Mouse (Mus musculus): ENCODE data around the gene Lrig2. TPM values are rescaled to one million over a fixed set of nuclear protein-coding genes. Genes with fewer than 3 reads are reported as not detected.

The Lrig2 gene
- 37.8 and 38.1 TPM in 2 replicates for polyA plus RNA-seq (2014; fragmentation: Nextera tagmentation; extraction: Ambion mirVana)

DNA sequence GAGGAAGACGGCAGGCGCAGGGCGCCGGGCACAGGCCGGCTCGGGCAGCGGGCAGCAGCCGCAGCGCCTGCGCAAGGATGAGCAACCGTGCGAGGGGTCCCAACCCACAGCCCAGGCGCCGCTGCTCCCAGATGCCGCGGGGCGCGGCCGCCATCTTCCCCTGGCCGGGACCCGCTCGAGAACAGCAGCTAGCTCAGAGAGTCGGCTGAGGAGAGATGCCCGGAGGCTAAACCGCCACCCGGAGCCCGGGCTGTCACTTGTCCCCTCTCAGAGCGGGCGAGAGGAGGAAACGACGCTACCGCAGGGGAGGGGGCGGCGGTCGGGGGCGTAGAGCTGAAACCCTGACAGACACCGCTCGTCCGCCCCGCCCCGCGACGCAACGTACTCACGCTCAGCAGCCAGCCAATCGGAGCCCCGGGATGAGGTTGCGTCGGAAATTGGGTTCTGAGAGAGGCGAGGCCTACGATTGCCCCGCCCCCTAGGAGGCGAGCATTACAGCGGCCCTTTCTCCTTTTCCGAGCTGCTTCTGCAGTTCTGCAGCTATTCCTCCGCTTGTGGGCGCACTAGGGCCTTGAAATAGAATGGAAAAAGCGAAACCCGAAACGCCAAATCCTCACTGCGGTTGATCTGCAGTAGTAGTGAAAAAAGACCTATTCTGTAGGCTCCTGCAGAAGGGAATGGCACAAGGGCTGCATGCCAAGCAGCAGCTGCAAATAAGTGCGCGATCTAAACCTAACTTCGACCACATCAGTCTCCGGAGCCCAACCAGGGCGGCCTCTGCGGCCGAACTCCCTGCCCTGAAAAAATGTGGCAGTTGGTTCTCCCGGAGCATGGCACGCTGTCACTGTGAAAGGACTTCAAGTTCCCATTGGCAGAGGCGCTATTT, at the start of gene Lrig2:
Lrig2 (minus strand) TSS at position 381 of the 886 bp plus-strand sequence.
- DNase-seq (ENCODE audit: low spot score) (peak; percentile 99), ATAC-seq (ENCODE audit: low FRiP score) (peak; percentile 99)
- H3K4me2 ChIP-seq (replicated peaks), result peak within 1 kb of the TSS; percentile 83
- no peaks in the 10 kb centered on the region for H3K27me3 ChIP-seq (ENCODE audit: control insufficient read depth, insufficient read depth, low read length)
- no peaks in the 10 kb centered on the region for H3K9me3 ChIP-seq (ENCODE audit: control insufficient read depth, low read length)
- peak within 1 kb of the TSS; percentile 89 for H3K9ac ChIP-seq
- H3K4me3 ChIP-seq (replicated peaks; ENCODE audit: low read length), result peak within 1 kb of the TSS; percentile 94
- under 1% methylated on average over 70 of the region's 71 CpGs for WGBS
- H3K36me3 ChIP-seq (replicated peaks; ENCODE audit: control insufficient read depth, insufficient read depth), result no peaks in the 10 kb centered on the region
- peak within 1 kb of the TSS; percentile 99 for H3K27ac ChIP-seq
- H3K4me1 ChIP-seq (replicated peaks; ENCODE audit: control insufficient read depth, insufficient read depth, low read length), result peaks cover 19% of the 10 kb centered on the region

DNA sequence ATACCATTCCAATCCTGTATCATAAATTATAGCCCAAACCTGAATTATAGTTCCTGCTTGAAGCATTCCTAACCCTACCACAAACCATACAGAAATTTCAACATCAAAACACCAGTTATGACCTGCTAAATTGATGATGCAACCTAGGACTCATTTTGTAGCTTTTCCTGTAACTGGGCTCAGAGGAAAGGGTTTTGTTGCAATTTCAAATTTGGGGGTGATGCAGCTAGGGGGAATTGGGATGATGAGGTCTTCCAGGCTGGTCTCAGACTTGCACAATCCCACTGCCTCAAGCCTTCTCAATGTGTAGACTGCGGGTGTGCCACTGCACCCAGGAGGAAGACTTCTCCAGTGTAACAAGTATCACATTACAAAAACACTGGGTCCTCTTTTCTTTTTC, 44.9 kb upstream of the Lrig2 start:
- H3K27ac ChIP-seq, result no peak overlapping the region
- no peak for ATAC-seq (ENCODE audit: low FRiP score)
- no peak overlapping the region for H3K4me3 ChIP-seq (replicated peaks; ENCODE audit: low read length)
- no peak overlapping the region for H3K9ac ChIP-seq
- 100% methylated on average over 1 of the region's 1 CpGs for WGBS
- H3K4me2 ChIP-seq (replicated peaks), result no peak overlapping the region
- no peaks in the 10 kb centered on the region for H3K36me3 ChIP-seq (replicated peaks; ENCODE audit: control insufficient read depth, insufficient read depth)
- H3K4me1 ChIP-seq (replicated peaks; ENCODE audit: control insufficient read depth, insufficient read depth, low read length), result no peaks in the 10 kb centered on the region
- DNase-seq (ENCODE audit: low spot score), result no peak
- H3K27me3 ChIP-seq (ENCODE audit: control insufficient read depth, insufficient read depth, low read length), result no peaks in the 10 kb centered on the region
- H3K9me3 ChIP-seq (ENCODE audit: control insufficient read depth, low read length), result no peaks in the 10 kb centered on the region

DNA sequence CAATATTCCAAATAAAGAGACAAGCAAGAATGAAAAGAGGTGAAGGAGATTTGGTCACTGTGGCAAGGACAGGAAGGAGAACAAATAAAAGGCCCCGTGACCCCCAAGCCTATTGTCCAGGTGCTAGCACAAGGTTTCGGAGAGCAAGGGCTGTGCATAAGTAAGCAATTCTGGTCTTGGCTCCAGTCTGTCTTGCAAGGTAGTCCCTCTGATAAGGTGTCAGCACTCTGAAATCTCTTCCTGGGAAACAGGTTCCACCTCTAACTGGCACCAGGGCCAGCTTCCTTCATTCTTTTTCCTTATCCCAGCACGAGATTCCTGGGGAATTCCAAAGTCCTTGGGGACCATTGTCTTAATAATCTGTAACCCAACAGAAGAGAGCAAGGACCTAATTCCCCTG, 38.9 kb upstream of the Lrig2 start:
- WGBS, result 55% methylated on average over 3 of the region's 3 CpGs
- no peak overlapping the region for H3K9ac ChIP-seq
- H3K27me3 ChIP-seq (ENCODE audit: control insufficient read depth, insufficient read depth, low read length), result no peaks in the 10 kb centered on the region
- no peak overlapping the region for H3K4me3 ChIP-seq (replicated peaks; ENCODE audit: low read length)
- no peaks in the 10 kb centered on the region for H3K36me3 ChIP-seq (replicated peaks; ENCODE audit: control insufficient read depth, insufficient read depth)
- no peak overlapping the region for H3K27ac ChIP-seq
- DNase-seq (ENCODE audit: low spot score), result no peak
- H3K9me3 ChIP-seq (ENCODE audit: control insufficient read depth, low read length), result no peaks in the 10 kb centered on the region
- no peak overlapping the region for H3K4me2 ChIP-seq (replicated peaks)
- H3K4me1 ChIP-seq (replicated peaks; ENCODE audit: control insufficient read depth, insufficient read depth, low read length), result no peaks in the 10 kb centered on the region
- ATAC-seq (ENCODE audit: low FRiP score), result no peak

DNA sequence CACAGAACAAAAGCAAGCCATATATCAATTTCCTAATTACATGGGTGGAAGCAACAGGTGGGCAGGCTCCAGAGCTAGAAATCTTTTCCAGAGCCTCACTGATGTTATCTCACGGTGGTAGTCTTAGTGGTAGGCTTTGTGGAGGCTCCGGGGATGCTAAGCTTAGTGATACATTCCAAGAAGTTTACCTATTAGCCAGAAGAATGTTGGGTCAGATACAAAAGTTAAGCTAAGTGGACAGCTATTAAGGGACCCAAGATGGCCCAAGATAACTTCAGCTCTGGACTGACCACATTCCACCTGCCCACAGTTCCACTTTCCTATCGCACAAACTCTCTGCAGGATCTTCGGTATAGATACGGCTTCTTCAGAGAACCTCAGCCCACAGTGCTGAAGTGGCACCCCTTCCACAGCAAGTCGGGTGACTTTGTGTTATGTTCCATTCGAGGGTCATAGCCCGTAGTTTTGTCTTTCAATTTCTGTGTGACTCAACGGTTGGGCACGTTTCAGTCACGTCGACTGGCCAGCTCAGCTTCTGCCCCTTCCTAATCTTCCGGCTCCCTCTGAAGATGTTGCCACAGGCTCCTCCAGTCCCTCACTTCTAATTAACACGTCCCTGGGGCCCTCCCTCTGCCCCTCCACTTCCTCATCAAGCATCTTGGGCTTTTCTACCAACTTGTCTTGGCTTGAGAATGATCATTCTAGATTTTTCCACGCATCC, 36.8 kb upstream of the Lrig2 start:
- no peaks in the 10 kb centered on the region for H3K36me3 ChIP-seq (replicated peaks; ENCODE audit: control insufficient read depth, insufficient read depth)
- no peak for ATAC-seq (ENCODE audit: low FRiP score)
- no peaks in the 10 kb centered on the region for H3K4me1 ChIP-seq (replicated peaks; ENCODE audit: control insufficient read depth, insufficient read depth, low read length)
- H3K9ac ChIP-seq, result no peak overlapping the region
- no peak for DNase-seq (ENCODE audit: low spot score)
- H3K9me3 ChIP-seq (ENCODE audit: control insufficient read depth, low read length), result no peaks in the 10 kb centered on the region
- no peak overlapping the region for H3K27ac ChIP-seq
- no peak overlapping the region for H3K4me3 ChIP-seq (replicated peaks; ENCODE audit: low read length)
- 83% methylated on average over 15 of the region's 15 CpGs for WGBS
- H3K4me2 ChIP-seq (replicated peaks), result no peak overlapping the region
- no peaks in the 10 kb centered on the region for H3K27me3 ChIP-seq (ENCODE audit: control insufficient read depth, insufficient read depth, low read length)

DNA sequence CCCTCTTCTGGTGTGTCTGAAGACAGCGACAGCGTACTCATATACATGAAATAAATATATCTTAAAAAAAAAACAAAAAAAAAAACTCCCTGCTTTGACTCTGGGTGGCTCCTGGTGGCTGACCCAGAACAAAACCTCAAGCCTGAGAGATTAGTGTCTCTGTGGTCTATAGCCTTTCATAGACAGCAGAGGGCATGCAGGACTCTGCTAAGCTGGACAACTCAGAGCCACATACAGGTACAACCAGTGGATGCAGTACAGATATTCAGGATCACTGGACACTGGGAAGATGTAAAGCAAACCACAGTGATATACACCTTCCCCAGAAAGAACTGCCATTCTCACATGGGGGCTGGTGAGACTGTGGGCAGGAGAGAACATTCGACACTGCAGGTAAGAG, 32.1 kb upstream of the Lrig2 start:
- H3K4me2 ChIP-seq (replicated peaks), result no peak overlapping the region
- 98% methylated on average over 3 of the region's 3 CpGs for WGBS
- H3K9ac ChIP-seq, result no peak overlapping the region
- no peaks in the 10 kb centered on the region for H3K27me3 ChIP-seq (ENCODE audit: control insufficient read depth, insufficient read depth, low read length)
- no peaks in the 10 kb centered on the region for H3K36me3 ChIP-seq (replicated peaks; ENCODE audit: control insufficient read depth, insufficient read depth)
- ATAC-seq (ENCODE audit: low FRiP score) (no peak), DNase-seq (ENCODE audit: low spot score) (no peak)
- H3K9me3 ChIP-seq (ENCODE audit: control insufficient read depth, low read length), result no peaks in the 10 kb centered on the region
- H3K27ac ChIP-seq, result no peak overlapping the region
- peaks cover 7% of the 10 kb centered on the region for H3K4me1 ChIP-seq (replicated peaks; ENCODE audit: control insufficient read depth, insufficient read depth, low read length)
- H3K4me3 ChIP-seq (replicated peaks; ENCODE audit: low read length), result no peak overlapping the region

DNA sequence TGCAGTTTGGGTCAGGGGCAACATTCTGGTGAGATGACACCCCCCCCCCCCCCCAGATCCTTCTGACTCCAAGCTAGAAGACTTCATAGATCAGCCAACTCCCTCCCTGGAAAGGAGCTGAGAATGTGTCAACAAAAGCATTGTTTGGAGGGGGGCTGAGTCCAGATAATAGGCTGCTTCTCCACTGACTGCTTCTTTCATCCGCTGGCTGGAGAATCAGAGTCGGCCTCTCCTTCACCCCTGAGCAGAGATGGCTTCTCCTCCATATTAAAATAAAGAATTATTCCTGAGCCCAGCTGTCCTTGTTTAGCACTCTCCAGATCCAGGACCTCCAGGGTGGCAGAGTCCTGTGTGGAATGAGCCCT, 30.3 kb upstream of the Lrig2 start:
- H3K4me1 ChIP-seq (replicated peaks; ENCODE audit: control insufficient read depth, insufficient read depth, low read length), result peaks cover 7% of the 10 kb centered on the region
- no peaks in the 10 kb centered on the region for H3K9me3 ChIP-seq (ENCODE audit: control insufficient read depth, low read length)
- ATAC-seq (ENCODE audit: low FRiP score) (no peak), DNase-seq (ENCODE audit: low spot score) (no peak)
- peak overlapping the region; percentile 38; the same call in 1 of the 2 replicates for H3K27ac ChIP-seq
- 0% methylated on average over 2 of the region's 2 CpGs for WGBS
- H3K4me3 ChIP-seq (replicated peaks; ENCODE audit: low read length), result no peak overlapping the region
- H3K27me3 ChIP-seq (ENCODE audit: control insufficient read depth, insufficient read depth, low read length), result no peaks in the 10 kb centered on the region
- H3K4me2 ChIP-seq (replicated peaks), result peak overlapping the region; percentile 55
- peak overlapping the region; percentile 51; the same call in 1 of the 2 replicates for H3K9ac ChIP-seq
- no peaks in the 10 kb centered on the region for H3K36me3 ChIP-seq (replicated peaks; ENCODE audit: control insufficient read depth, insufficient read depth)

DNA sequence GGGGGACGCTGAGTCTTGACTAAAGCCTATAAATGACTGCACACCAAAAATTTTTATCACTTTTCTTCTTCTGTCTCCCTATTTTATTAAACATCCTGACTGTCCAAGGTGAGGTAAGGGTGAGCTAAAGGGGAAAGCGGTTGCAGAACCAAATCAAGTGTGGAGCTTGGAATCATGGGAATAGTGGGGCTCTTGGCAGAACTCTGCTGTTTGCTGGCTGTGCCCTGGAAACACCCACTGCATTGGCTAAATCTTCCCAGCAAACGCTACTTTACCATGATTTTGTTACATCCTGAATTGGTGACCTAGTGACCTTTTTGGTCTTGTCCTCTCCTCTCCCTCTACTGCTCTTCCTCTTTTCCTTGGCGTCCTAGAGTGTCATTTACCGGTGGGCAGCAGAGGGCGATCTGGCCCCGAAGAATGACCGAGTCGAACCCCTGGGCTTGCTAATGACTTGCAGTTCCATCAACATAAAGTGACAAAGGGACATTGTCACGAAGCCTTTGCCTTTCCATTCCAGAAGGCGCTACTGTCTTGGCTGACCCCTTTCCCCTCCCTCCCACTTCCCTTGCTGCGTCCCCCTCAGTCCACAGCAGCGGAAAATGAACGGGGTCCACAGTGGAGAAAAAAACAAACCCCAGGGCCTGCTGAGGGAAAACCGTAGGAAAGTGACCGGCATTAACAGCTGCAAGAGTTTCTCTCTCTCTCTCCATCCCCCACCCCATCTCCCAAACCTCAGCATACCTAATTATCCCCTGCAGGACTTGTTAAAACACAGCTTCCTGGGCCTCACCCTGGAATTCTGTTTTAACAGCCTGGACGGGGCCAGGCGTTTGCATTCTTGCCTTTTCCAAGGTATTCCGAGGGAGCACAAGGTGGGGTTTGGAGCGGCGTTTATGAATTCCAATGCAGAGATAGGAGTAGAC, 29.7 kb upstream of the Lrig2 start:
- Histone ChIP-seq H3K9me3 (ENCODE audit: control insufficient read depth, low read length) (no peaks in the 10 kb centered on the region), H3K4me1 (replicated peaks; ENCODE audit: control insufficient read depth, insufficient read depth, low read length) (peaks cover 7% of the 10 kb centered on the region), H3K36me3 (replicated peaks; ENCODE audit: control insufficient read depth, insufficient read depth) (no peaks in the 10 kb centered on the region), H3K27me3 (ENCODE audit: control insufficient read depth, insufficient read depth, low read length) (no peaks in the 10 kb centered on the region), H3K4me3 (replicated peaks; ENCODE audit: low read length) (peak overlapping the region; percentile 14), H3K9ac (peak overlapping the region; percentile 51), H3K27ac (peak overlapping the region; percentile 38), H3K4me2 (replicated peaks) (peak overlapping the region; percentile 55)
- WGBS, result 6% methylated on average over 21 of the region's 21 CpGs
- peak; percentile 76 for DNase-seq (ENCODE audit: low spot score)
- peak; percentile 76 for ATAC-seq (ENCODE audit: low FRiP score)

DNA sequence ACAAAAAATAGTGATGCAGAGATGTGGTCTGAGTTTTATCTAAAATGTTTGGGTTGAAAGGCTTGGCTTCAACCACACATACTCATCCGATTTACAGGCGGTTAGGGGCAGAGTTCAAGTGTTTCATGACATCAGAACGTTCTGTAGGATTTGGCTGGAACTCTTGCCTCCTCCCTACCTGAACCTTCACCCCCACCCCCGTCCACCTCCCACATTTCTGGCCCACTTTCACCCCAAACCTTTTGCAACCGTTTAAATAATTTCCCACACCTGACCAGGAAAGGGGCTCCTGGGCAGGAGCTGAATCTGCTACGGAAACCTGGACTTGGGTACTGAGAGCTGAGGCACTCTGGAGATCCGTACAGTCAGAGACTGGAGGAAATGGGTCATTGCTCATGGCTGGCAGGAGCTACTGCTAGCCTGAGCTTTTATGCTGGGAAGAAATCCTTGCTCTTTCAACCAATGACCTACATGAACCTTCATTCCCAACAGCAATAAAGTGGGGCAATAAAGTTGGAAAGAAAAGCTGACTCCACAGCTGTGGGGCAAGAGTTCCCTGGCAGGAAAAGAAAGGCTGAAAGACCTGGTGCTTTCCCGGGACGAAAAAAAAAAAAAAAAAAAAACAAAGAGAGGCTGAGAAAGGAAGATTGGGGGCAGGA, 28.9 kb upstream of the Lrig2 start:
- H3K4me1 ChIP-seq (replicated peaks; ENCODE audit: control insufficient read depth, insufficient read depth, low read length), result peaks cover 7% of the 10 kb centered on the region
- H3K27ac ChIP-seq, result no peak overlapping the region
- no peaks in the 10 kb centered on the region for H3K27me3 ChIP-seq (ENCODE audit: control insufficient read depth, insufficient read depth, low read length)
- H3K36me3 ChIP-seq (replicated peaks; ENCODE audit: control insufficient read depth, insufficient read depth), result no peaks in the 10 kb centered on the region
- 58% methylated on average over 9 of the region's 9 CpGs for WGBS
- no peaks in the 10 kb centered on the region for H3K9me3 ChIP-seq (ENCODE audit: control insufficient read depth, low read length)
- 0 out of 2 replicates have a peak overlapping the region, but pooled peaks have one; percentile 55 for H3K4me2 ChIP-seq (replicated peaks)
- H3K9ac ChIP-seq, result no peak overlapping the region
- ATAC-seq (ENCODE audit: low FRiP score), result no peak
- DNase-seq (ENCODE audit: low spot score), result no peak
- H3K4me3 ChIP-seq (replicated peaks; ENCODE audit: low read length), result no peak overlapping the region
